11 mouse cellular contexts compared by ENCODE assay signal in the genomic region with DNA sequence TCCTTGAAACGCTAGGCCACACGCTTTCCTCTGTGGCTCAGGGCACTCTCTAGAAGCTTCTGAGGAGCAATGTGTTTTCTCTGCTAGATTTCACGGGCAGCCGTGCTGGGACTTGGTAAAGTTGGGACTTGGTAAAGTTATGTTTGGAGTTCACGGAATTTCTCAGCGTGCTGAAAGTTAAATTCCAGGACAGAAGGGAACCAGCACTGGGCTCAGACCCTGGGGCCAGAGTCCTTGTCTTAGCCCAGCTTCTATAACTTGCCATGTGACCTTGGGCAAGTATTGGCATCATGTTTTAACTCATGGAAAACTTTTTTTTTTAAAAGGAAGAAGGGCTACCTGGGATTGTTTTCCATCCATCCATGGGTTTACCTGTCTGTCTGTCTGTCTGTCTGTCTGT.
"Had no signal": no experiment of that assay in that cellular context is flagged by ENCODE, and none has a peak within 500 bp of the region (broad histone marks: within the 10 kb centered on the region; RNA-seq: fewer than 3 reads in every experiment).

No protein-coding gene starts in this region.

- H3K9me3 ChIP-seq: liver, embryonic 13.5 days; midbrain, embryonic 12.5 days had no signal

- H3K9ac ChIP-seq: liver, embryonic 13.5 days; midbrain, embryonic 12.5 days had no signal

- DNase-seq: layer of hippocampus, postnatal 36 days; liver, embryonic 13.5 days; lung, adult 2 months; lung, postnatal 14 days; lung, postnatal 4 days; thymus, adult 18-20 months; thymus, postnatal 36 days had no signal

- H3K36me3 ChIP-seq: liver, embryonic 13.5 days; midbrain, embryonic 12.5 days had no signal

- H3K27me3 ChIP-seq: liver, embryonic 13.5 days; midbrain, embryonic 12.5 days had no signal

- H3K4me3 ChIP-seq: left cerebral cortex, adult 2 months; liver, embryonic 13.5 days; midbrain, embryonic 12.5 days had no signal

- ATAC-seq: intestine, postnatal 0 days; midbrain, embryonic 16.5 days had no signal

- H3K27ac ChIP-seq: left cerebral cortex, adult 2 months; liver, embryonic 13.5 days; midbrain, embryonic 12.5 days had no signal

- H3K4me2 ChIP-seq: liver, embryonic 13.5 days; midbrain, embryonic 12.5 days had no signal
